Mouse (Mus musculus) heart, postnatal 36 days (tissue): Measurements from ENCODE around the gene Pcdh9. TPM values are rescaled to one million over a fixed set of nuclear protein-coding genes. Genes with fewer than 3 reads are reported as not detected.

Experiments used
- DNase-seq, 2 experiments: peaks; one replicate each; pipeline ENCODE4 v3.0.0; 2021 to 2022
- intact Hi-C: fragments of 180-260 bp; cut with DNase I; formaldehyde crosslinking; loops from one replicate; pipeline ENCODE4 v1.15.1; 2025
- total RNA-seq, 2 experiments: library from RNA; stranded (reverse); gene quantifications; 2 replicates each; pipeline ENCODE4 v1.2.3; 2021

The Pcdh9 gene
- total RNA-seq, 2 experiments from 2014 or later, result 2.1 to 3.1 TPM

DNA sequence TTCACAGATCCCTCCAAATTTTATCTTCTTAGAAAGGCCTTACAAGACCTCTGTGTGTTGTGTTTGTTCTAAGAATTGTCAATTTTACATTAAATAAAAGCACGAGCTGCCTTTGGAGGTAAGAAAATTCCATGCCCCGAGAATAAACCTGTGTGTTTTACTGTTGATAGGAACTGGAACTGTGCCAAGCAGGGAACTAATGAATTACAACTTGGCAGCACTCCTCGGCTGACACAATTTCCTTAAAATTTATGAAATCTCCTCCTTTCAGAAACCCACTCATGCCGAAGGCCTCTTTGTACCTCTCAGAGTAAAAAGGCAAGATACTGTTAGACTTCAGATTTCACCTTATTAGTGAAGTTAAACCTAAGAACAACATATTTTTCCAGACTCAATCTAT is 72.9 kb downstream of the Pcdh9 start:
- intact Hi-C loops, result no loop called here
- no peak for DNase-seq

DNA sequence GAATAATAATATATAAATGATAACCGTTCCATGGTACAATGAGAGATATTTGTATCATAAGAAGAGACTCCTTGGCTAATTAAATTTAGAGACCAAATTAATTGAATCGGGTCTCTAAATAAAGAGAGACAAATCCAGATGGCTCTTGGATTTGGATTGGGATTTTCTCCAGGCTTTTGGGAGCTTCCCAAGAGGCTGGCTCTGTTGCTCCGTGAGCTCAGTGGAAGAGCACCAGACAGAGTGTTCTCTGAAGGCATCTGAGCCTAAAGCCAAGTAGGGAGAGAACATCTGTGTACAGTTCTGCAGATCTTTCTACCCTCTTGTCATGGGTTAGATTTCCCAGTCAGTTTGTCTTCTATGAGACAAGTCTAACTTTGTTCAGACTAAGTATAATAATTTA is 95.9 kb downstream of the Pcdh9 start:
- intact Hi-C loops, result no loop called here
- DNase-seq, result peak in 1 of 2 experiments; percentile 2

- DNase-seq, result no peak
- intact Hi-C loops, result no loop called here
Measured at GRCm38 (mm10) chr14:93786234-93786633, 104.2 kb downstream of the Pcdh9 start.

GRCm38 (mm10) chr14:93785031-93785430 is 105.4 kb downstream of the Pcdh9 start:
- no peak for DNase-seq
- intact Hi-C loops, result no loop called here

DNA sequence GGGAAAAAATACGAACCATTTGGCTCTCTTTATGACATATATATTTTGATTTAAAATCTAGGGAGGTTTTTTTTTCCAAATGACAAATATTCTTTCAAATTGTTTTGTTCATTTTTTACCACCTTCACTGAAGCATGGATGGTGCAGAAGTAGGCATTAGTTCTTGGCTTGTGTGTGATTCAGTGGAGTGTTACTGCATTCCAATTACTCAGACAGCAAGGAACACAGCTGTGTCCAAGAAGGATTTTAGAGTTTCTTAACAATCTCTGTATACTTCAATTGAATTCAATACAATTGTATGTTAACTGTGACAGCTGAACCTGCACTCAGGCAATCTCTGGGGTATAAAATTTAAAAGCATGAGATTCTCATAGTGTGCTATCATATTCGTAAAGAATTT is 127.6 kb downstream of the Pcdh9 start:
- no peak for DNase-seq
- intact Hi-C loops, result no loop called here

DNA sequence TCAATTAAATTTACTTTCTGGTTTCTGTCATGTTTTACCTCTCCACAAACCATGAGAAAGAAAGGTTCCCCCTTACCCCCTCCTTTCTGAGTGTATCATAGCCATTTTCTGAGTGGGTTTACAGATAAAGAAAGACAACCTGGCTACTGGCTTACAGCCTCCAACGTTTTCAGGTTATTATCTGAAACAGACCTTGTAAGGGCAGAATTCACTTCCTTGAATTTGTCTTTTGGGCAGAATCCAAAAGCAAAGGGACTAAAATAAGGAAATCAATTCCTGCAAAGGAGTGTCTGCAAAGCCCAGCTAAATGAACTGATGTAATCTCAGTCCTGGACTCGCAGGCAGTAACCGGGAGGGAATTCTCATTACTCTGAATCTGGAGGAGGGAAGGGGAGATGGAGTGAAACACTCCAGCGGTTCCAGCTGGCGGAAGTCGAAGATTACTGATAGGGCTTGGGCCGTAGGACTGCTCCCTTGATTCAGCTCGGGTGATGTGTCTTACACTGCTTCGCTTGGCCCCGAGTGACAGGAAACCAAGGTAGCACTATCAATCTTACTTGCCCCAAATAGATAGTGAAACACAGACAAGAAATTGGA is 156.3 kb downstream of the Pcdh9 start:
- intact Hi-C loops, result no loop called here
- DNase-seq, result peak; percentile 30 to 44

DNA sequence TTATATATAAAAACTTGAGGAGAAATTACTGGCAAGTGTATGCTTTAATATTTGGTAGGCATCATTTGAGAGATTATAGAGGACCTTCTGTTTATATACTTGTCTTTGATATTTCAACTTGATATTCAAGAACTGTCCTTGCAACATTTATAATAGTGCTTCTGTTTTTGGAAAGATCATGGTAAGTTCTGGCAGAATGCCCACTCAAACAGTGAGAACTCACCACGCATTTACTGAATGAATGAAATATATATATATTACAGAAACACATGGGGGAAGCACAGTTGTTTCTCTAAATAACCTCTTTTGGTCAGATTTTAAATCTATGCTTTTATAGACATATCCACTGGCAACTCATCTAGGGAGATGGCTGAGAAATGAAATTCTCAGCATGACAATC is 164.7 kb downstream of the Pcdh9 start:
- intact Hi-C loops, result no loop called here

DNA sequence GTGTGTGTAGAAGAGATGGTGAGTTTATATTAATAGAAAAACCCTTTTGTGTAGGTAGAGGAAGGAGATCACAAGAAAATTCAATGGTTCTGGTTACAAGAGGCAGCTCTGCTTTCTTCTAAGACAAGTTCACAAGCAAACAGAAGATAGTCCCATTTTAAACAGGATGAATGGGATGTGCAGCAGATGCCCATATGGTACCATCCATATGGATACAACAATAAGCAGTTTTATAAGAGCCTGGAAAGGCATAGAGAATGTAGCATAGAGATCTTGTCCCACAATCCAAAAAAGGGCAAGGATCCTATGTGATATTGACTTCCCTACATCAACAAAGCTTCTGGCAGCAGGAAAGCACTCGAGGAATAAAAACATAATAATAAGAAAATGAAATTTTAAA is 171.3 kb downstream of the Pcdh9 start:
- intact Hi-C loops, result no loop called here
- no peak for DNase-seq

More for the DNA sequence above, 164.7 kb downstream of the Pcdh9 start:
- no peak for DNase-seq

- intact Hi-C loops, result no loop called here
- no peak for DNase-seq
Measured at GRCm38 (mm10) chr14:93713250-93713935, 177.1 kb downstream of the Pcdh9 start.

GRCm38 (mm10) chr14:93708651-93709050 is 181.8 kb downstream of the Pcdh9 start:
- intact Hi-C loops, result no loop called here
- no peak for DNase-seq

GRCm38 (mm10) chr14:93701385-93702101 is 188.9 kb downstream of the Pcdh9 start:
- intact Hi-C loops, result no loop called here
- no peak for DNase-seq

DNA sequence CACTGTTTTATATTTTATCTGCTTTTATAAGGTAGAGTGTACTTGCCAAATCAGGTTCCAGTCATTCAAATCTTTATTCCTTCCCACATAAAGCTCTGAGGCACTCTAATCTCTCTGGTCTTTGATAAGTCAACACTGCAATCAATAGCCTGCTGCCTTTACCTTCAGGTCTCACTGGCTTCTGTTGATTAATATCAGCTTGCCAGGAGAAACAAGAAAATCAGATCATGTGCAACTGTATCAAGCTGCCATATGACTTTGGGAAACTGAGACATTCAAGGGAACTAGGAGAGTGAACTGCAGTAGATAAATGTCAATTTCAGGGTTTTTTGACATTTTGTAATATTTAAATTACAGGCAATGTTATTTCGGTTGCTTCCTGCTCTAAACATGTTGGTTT is 189.6 kb downstream of the Pcdh9 start:
- intact Hi-C loops, result no loop called here
- DNase-seq, result no peak

DNA sequence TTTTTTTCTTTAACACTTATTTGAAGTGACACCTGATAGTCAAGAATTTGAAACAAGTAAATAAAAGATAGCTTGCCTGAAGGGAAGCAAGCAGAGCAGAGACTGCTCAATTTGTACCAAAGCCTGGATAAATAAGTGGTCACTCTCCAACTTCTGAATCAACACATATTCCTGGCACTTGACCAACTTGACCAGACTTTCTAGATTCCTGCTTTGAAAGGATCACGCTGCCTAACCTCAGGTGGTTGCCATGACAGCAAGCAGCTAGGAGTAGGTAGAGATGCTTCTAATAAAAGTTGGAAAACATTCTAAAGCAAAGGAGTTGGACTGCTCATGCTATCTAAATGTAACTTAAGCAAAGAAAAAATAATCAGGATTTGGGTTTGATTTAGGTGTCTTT is 205.8 kb downstream of the Pcdh9 start:
- intact Hi-C loops, result no loop called here
- DNase-seq, result no peak

GRCm38 (mm10) chr14:93675273-93676068 is 215.0 kb downstream of the Pcdh9 start:
- DNase-seq, result no peak

GRCm38 (mm10) chr14:93653986-93654757 is 236.3 kb downstream of the Pcdh9 start:
- intact Hi-C loops, result no loop called here

More at GRCm38 (mm10) chr14:93675273-93676068, 215.0 kb downstream of the Pcdh9 start:
- intact Hi-C loops, result no loop called here

GRCm38 (mm10) chr14:93627241-93627640 is 263.2 kb downstream of the Pcdh9 start:
- no peak for DNase-seq

More at GRCm38 (mm10) chr14:93653986-93654757, 236.3 kb downstream of the Pcdh9 start:
- no peak for DNase-seq

DNA sequence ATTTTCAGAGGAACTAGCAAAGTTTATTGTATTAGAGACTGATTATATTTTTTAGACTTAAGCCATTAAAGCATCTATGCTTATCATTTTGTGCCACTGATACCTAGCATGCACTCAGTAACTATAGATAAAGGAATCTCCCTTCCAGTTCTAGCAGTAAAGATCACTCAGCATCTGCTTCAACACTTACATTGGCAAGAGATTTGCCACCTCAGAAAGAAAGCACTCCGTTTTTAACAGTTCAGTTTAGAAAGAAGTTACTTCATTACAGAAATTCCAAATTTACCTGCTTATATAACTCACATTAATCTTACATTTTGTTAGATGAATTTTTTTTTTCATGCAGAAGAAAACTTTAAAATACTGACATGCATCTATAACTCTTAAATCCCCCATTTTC is 266.3 kb downstream of the Pcdh9 start:
- no peak for DNase-seq
- intact Hi-C loops, result no loop called here

More at GRCm38 (mm10) chr14:93627241-93627640, 263.2 kb downstream of the Pcdh9 start:
- intact Hi-C loops, result no loop called here

DNA sequence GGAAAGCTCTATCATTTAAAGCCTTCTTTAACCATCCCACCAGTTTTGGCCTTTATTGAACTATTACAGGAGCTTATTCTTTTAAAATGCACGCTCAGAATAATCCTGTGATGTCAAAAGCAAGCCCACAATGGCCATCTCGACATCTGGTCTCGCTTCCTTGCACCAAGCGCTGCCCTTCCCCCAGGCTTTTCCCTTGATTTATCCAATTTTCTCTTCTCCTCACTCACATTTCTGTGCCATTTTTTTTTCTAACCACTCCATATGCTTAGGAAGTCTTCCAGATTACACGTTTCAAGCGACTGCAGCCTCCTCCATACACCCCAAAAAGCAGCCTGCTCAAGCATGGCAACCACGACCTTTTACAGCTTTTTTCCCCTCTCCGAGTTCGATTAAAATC is 269.3 kb downstream of the Pcdh9 start:
- DNase-seq, result no peak
- intact Hi-C loops, result no loop called here

- intact Hi-C loops, result no loop called here
- no peak for DNase-seq
Measured at GRCm38 (mm10) chr14:93607546-93607945, 282.9 kb downstream of the Pcdh9 start.

DNA sequence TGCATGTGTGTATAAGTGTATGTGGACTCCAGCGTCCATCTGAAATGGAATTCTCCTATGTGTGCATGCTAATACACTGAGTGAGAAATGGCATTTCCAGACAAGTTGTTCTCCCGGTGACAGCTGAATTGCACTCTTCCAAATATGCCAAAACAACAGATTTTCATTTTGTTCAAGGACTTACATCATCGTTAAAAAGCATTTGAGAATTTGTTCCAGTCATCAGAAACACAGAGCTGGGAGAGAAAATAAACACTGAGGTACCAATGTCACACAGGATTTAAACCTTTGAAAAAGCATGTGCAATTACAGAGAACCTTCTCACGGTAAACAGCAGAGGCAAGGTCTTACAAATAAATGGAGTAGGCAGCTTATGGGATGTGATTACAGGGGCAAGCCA is 290.5 kb downstream of the Pcdh9 start:
- intact Hi-C loops, result no loop called here
- DNase-seq, result no peak
